ENCODE assay signal across 22 mouse cellular contexts in genomic region chr9:119353926-119354325, GRCm38 (mm10). TPM values are rescaled to one million over a fixed set of nuclear protein-coding genes. Genes with fewer than 3 reads are reported as not detected.
DNase-seq lines count a peak whose midpoint lies in the region; ATAC-seq and TF ChIP-seq lines count a peak whose summit lies in the region.
"Had no signal": no experiment of that assay in that cellular context is flagged by ENCODE, and none has a peak within 500 bp of the region (broad histone marks: within the 10 kb centered on the region; RNA-seq: fewer than 3 reads in every experiment).

No protein-coding gene starts in this region.

- H3K4me1 ChIP-seq in kidney, adult 2 months (ENCODE audit: control insufficient read depth, insufficient read depth, low read length): peaks cover 13% of the 10 kb centered on the region; the same call in 1 of the 2 replicates
- H3K4me1 ChIP-seq in kidney, embryonic 14.5 days (ENCODE audit: control insufficient read depth, insufficient read depth, low read length): peaks cover 4% of the 10 kb centered on the region; the same call in 1 of the 2 replicates
- H3K4me1 ChIP-seq in hindbrain, embryonic 11.5 days (replicated peaks; ENCODE audit: control insufficient read depth, insufficient read depth, low read length): no peaks in the 10 kb centered on the region

- peak; percentile 91 for DNase-seq in kidney, adult 2 months
- DNase-seq in kidney, adult 9 months: peak; percentile 92
- peak; percentile 65 for DNase-seq in kidney, postnatal 14 days
- no peak for DNase-seq in thymus, adult 18-20 months
- DNase-seq in hindbrain, embryonic 11.5 days (ENCODE audit: low spot score): no peak
- DNase-seq: adrenal gland, postnatal 14 days; cerebellum, adult 11-12 months; cerebellum, adult 9-10 months; cerebellum, postnatal 25 days; gastrocnemius, postnatal 14 days; heart, adult 2 months; heart, postnatal 14 days had no signal

- WGBS in kidney, adult 2 months: 39% methylated on average over 6 of the region's 6 CpGs
- WGBS in kidney, embryonic 14.5 days: 79% methylated on average over 6 of the region's 6 CpGs
- 72% methylated on average over 6 of the region's 6 CpGs for WGBS in hindbrain, embryonic 11.5 days

- H3K27ac ChIP-seq in kidney, adult 2 months (ENCODE audit: insufficient read depth, low read depth, low read length): no peak overlapping the region; the same call in 1 of the 2 replicates
- no peak overlapping the region for H3K27ac ChIP-seq in kidney, embryonic 14.5 days (ENCODE audit: low read depth, low read length)
- no peak overlapping the region for H3K27ac ChIP-seq in hindbrain, embryonic 11.5 days (ENCODE audit: low read depth, low read length)
- H3K27ac ChIP-seq: embryonic facial prominence, embryonic 13.5 days; forebrain, embryonic 12.5 days; heart, adult 2 months; heart, embryonic 15.5 days had no signal

- H3K4me2 ChIP-seq in kidney, embryonic 14.5 days (replicated peaks; ENCODE audit: low read depth, low read length): no peak overlapping the region
- no peak overlapping the region for H3K4me2 ChIP-seq in hindbrain, embryonic 11.5 days (replicated peaks; ENCODE audit: low read depth, low read length)
- H3K4me2 ChIP-seq: embryonic facial prominence, embryonic 13.5 days; forebrain, embryonic 12.5 days; heart, embryonic 11.5 days; heart, embryonic 15.5 days had no signal

- no peak overlapping the region for H3K9ac ChIP-seq in kidney, embryonic 14.5 days (ENCODE audit: low read depth, low read length)
- H3K9ac ChIP-seq in hindbrain, embryonic 11.5 days (ENCODE audit: low read depth, low read length): no peak overlapping the region
- H3K9ac ChIP-seq: embryonic facial prominence, embryonic 13.5 days; forebrain, embryonic 12.5 days; heart, embryonic 15.5 days had no signal

- H3K36me3 ChIP-seq in kidney, adult 2 months (ENCODE audit: control insufficient read depth, insufficient read depth, low read length): no peaks in the 10 kb centered on the region
- H3K36me3 ChIP-seq in kidney, embryonic 14.5 days (ENCODE audit: control insufficient read depth, insufficient read depth, low read length): peaks cover 14% of the 10 kb centered on the region
- H3K36me3 ChIP-seq in hindbrain, embryonic 11.5 days (ENCODE audit: control insufficient read depth, insufficient read depth, low read length): no peaks in the 10 kb centered on the region

- H3K9me3 ChIP-seq in kidney, embryonic 14.5 days (ENCODE audit: control insufficient read depth, low read length): no peaks in the 10 kb centered on the region
- H3K9me3 ChIP-seq in hindbrain, embryonic 11.5 days (ENCODE audit: control insufficient read depth, low read length): no peaks in the 10 kb centered on the region
- H3K9me3 ChIP-seq: embryonic facial prominence, embryonic 13.5 days; forebrain, embryonic 12.5 days; heart, embryonic 15.5 days had no signal

- no peak for TF ChIP-seq CTCF in kidney, adult 2 months (conservative IDR thresholded peaks at IDR 0.05; ENCODE audit: insufficient read depth, insufficient read length, low read depth, low read length)

- H3K27me3 ChIP-seq in kidney, adult 2 months (replicated peaks; ENCODE audit: control insufficient read depth, insufficient read depth, low read length): no peaks in the 10 kb centered on the region
- H3K27me3 ChIP-seq in kidney, embryonic 14.5 days (ENCODE audit: control insufficient read depth, insufficient read depth, low read length): no peaks in the 10 kb centered on the region
- H3K27me3 ChIP-seq in hindbrain, embryonic 11.5 days (ENCODE audit: control insufficient read depth, insufficient read depth, low read length): no peaks in the 10 kb centered on the region
- H3K27me3 ChIP-seq: CH12.LX; forebrain, embryonic 12.5 days; heart, embryonic 15.5 days; Patski had no signal

- no peak for TF ChIP-seq POLR2A in kidney, adult 2 months (IDR thresholded peaks at IDR 0.05; ENCODE audit: low read depth, low read length)

- ATAC-seq in kidney, embryonic 14.5 days (ENCODE audit: low FRiP score, low TSS enrichment): no peak
- no peak for ATAC-seq in hindbrain, embryonic 11.5 days (ENCODE audit: low FRiP score)
- ATAC-seq: activated CD4-positive, CD25-positive, alpha-beta regulatory T cell, adult 4 months; forebrain, embryonic 16.5 days; Patski had no signal

- H3K4me3 ChIP-seq in kidney, adult 2 months (ENCODE audit: insufficient read depth, low read depth, low read length): no peak overlapping the region
- H3K4me3 ChIP-seq in kidney, embryonic 14.5 days (ENCODE audit: low read length): no peak overlapping the region
- H3K4me3 ChIP-seq in hindbrain, embryonic 11.5 days (ENCODE audit: low read depth, low read length): no peak overlapping the region
- H3K4me3 ChIP-seq: embryonic facial prominence, embryonic 13.5 days; forebrain, embryonic 12.5 days; heart, adult 2 months; heart, embryonic 15.5 days had no signal

RNA-seq across cellular contexts. Expression of gene Xylb, which starts 3.3 kb away (rescaled TPM):
- polyA plus RNA-seq in kidney, adult 2 months (2012; rRNA removed): 449 and 451 TPM in 2 replicates
- 7.2 and 17.9 TPM in 2 replicates for polyA plus RNA-seq in kidney, embryonic 14.5 days (2014; fragmentation: Nextera tagmentation; extraction: Ambion mirVana)
- polyA plus RNA-seq in hindbrain, embryonic 11.5 days (2014; fragmentation: Nextera tagmentation; extraction: Ambion mirVana): 4.6 and 5.4 TPM in 2 replicates

RNA-seq across cellular contexts. Expression of gene Slc22a14, which starts 11.4 kb away (rescaled TPM):
- polyA plus RNA-seq in kidney, adult 2 months (2012; rRNA removed): 1.7 and 2.1 TPM in 2 replicates
- polyA plus RNA-seq in kidney, embryonic 14.5 days (2014; fragmentation: Nextera tagmentation; extraction: Ambion mirVana): not detected in 2 replicates
- polyA plus RNA-seq in hindbrain, embryonic 11.5 days (2014; fragmentation: Nextera tagmentation; extraction: Ambion mirVana): not detected in 2 replicates
- polyA plus RNA-seq: activated CD4-positive, CD25-positive, alpha-beta regulatory T cell, adult 4 months; embryonic facial prominence, embryonic 13.5 days; forebrain, embryonic 12.5 days; forebrain, embryonic 16.5 days; frontal cortex, adult 2 months; heart, embryonic 11.5 days had no signal

RNA-seq across cellular contexts. Expression of gene Myd88, which starts 12.7 kb away (rescaled TPM):
- polyA plus RNA-seq in kidney, adult 2 months (2012; rRNA removed): 16.4 and 17.4 TPM in 2 replicates
- 17.5 and 21.3 TPM in 2 replicates for polyA plus RNA-seq in kidney, embryonic 14.5 days (2014; fragmentation: Nextera tagmentation; extraction: Ambion mirVana)
- polyA plus RNA-seq in hindbrain, embryonic 11.5 days (2014; fragmentation: Nextera tagmentation; extraction: Ambion mirVana): 5.7 and 7.4 TPM in 2 replicates

RNA-seq across cellular contexts. Expression of gene Acaa1a, which starts 14.4 kb away (rescaled TPM):
- polyA plus RNA-seq in kidney, adult 2 months (2012; rRNA removed): 229 and 272 TPM in 2 replicates
- 74.5 and 87.7 TPM in 2 replicates for polyA plus RNA-seq in kidney, embryonic 14.5 days (2014; fragmentation: Nextera tagmentation; extraction: Ambion mirVana)
- 55.2 and 62.6 TPM in 2 replicates for polyA plus RNA-seq in hindbrain, embryonic 11.5 days (2014; fragmentation: Nextera tagmentation; extraction: Ambion mirVana)

RNA-seq across cellular contexts. Expression of gene Oxsr1, which starts 31.7 kb away (rescaled TPM):
- 16.2 and 16.3 TPM in 2 replicates for polyA plus RNA-seq in kidney, adult 2 months (2012; rRNA removed)
- 11.9 and 18.9 TPM in 2 replicates for polyA plus RNA-seq in kidney, embryonic 14.5 days (2014; fragmentation: Nextera tagmentation; extraction: Ambion mirVana)
- 15.6 and 17.1 TPM in 2 replicates for polyA plus RNA-seq in hindbrain, embryonic 11.5 days (2014; fragmentation: Nextera tagmentation; extraction: Ambion mirVana)

Comparison
In these comparisons a context has a peak if more than half of its experiments do, and no peak if none do; other contexts are left out.
1. RNA of gene Xylb, which starts 3.3 kb away (polyA plus RNA-seq): 449 to 451 TPM in kidney, adult 2 months; 7.2 to 17.9 TPM in kidney, embryonic 14.5 days and 4.6 to 5.4 TPM in hindbrain, embryonic 11.5 days; every median in the first group is over 10 times any median in the second.
2. DNase-seq: peak in kidney, adult 2 months (single experiment), kidney, adult 9 months (single experiment) and kidney, postnatal 14 days (single experiment); none in thymus, adult 18-20 months (0 of 2) and hindbrain, embryonic 11.5 days (single experiment).